Mouse (Mus musculus) liver, embryonic 11.5 days (tissue): ENCODE measurements around the gene Lyz2. TPM values are rescaled to one million over a fixed set of nuclear protein-coding genes. Genes with fewer than 3 reads are reported as not detected.
"Not testable (repeated sequence)": the region's sequence is repeated elsewhere in the genome, so short reads cannot be mapped to it uniquely, and the experiment has no call there.

Source experiments
- ATAC-seq: fragments of 200-750 bp; cut with Nextera tagmentation; replicated peaks from 2 replicates; pipeline ENCODE4 v1.8.0; 2017; ENCODE audit warnings: moderate number of reproducible peaks, mild to moderate bottlenecking, moderate TSS enrichment, moderate library complexity; ENCODE audit not compliant: low FRiP score
- DNase-seq: peaks from one replicate; pipeline ENCODE4 v3.0.0-alpha.2; 2017; ENCODE audit warnings: low spot score
- H3K27ac ChIP-seq: fragments of 300-500 bp; sonication (generic); 2 replicates; pipeline ENCODE4 v1.5.1; 2014; ENCODE audit warnings: mild to moderate bottlenecking, low read depth, low read length, control low read depth
- H3K27me3 ChIP-seq: fragments of 300-500 bp; sonication (generic); replicated peaks from 2 replicates; pipeline ENCODE4 v1.6.1; 2014; ENCODE audit warnings: low read length, mixed read lengths; ENCODE audit not compliant: control insufficient read depth, insufficient read depth
- H3K36me3 ChIP-seq: fragments of 300-500 bp; sonication (generic); 2 replicates; pipeline ENCODE4 v1.6.1; 2014; ENCODE audit warnings: mild to moderate bottlenecking, low read length, moderate library complexity, mixed read lengths; ENCODE audit not compliant: control insufficient read depth, insufficient read depth
- H3K4me1 ChIP-seq: fragments of 300-500 bp; sonication (generic); replicated peaks from 2 replicates; pipeline ENCODE4 v1.6.1; 2014; ENCODE audit warnings: low read length, mixed read lengths; ENCODE audit not compliant: control insufficient read depth, insufficient read depth
- H3K4me2 ChIP-seq: fragments of 300-500 bp; sonication (generic); 2 replicates; pipeline ENCODE4 v1.6.1; 2014; ENCODE audit warnings: mild to moderate bottlenecking, control low read depth, moderate library complexity
- H3K4me3 ChIP-seq: fragments of 300-500 bp; sonication (generic); 2 replicates; pipeline ENCODE4 v1.5.1; 2014; ENCODE audit warnings: low read depth, low read length, control low read depth
- H3K9ac ChIP-seq: fragments of 300-500 bp; sonication (generic); 2 replicates; pipeline ENCODE4 v1.6.1; 2014; ENCODE audit warnings: low read depth, low read length, control low read depth
- H3K9me3 ChIP-seq: fragments of 300-500 bp; sonication (generic); 2 replicates; pipeline ENCODE4 v1.6.1; 2016; ENCODE audit warnings: low read length, inconsistent platforms, mixed read lengths; ENCODE audit not compliant: control insufficient read depth
- WGBS: fragments of 180-500 bp; shearing (Covaris S2); extraction: QIAGEN DNeasy Blood & Tissue Kit; methylation state at CpG from one replicate; pipeline ENCODE4 v1.1.7; 2014; 5-methylcytosine and 5-hydroxymethylcytosine counted together
- polyA plus RNA-seq: library from polyadenylated mRNA; unstranded; fragments of >200 nt; fragmentation: Nextera tagmentation; extraction: Ambion mirVana; gene quantifications from 2 replicates; pipeline ENCODE4 v1.2.1, GENCODE M21; 2014

Gene Lyz2
- polyA plus RNA-seq, 1 experiment from 2014 or later = 86.2 TPM

GRCm38 (mm10) chr10:117301688-117302087 lies 19.6 kb upstream of the Lyz2 start:
- Histone ChIP-seq H3K36me3 (no peaks in the 10 kb centered on the region), H3K4me1 (no peaks in the 10 kb centered on the region), H3K9ac (no peak overlapping the region), H3K9me3 (no peaks in the 10 kb centered on the region), H3K27me3 (no peaks in the 10 kb centered on the region), H3K4me3 (no peak overlapping the region), H3K27ac (no peak overlapping the region), H3K4me2 (no peak overlapping the region)
- no peak for DNase-seq
- WGBS = 71% methylated on average over 1 of the region's 1 CpGs
- no peak for ATAC-seq

- Histone ChIP-seq H3K36me3 (no peaks in the 10 kb centered on the region), H3K4me2 (no peak overlapping the region), H3K4me1 (no peaks in the 10 kb centered on the region), H3K9me3 (no peaks in the 10 kb centered on the region), H3K27ac (no peak overlapping the region), H3K4me3 (no peak overlapping the region), H3K27me3 (no peaks in the 10 kb centered on the region), H3K9ac (no peak overlapping the region)
- 48% methylated on average over 5 of the region's 5 CpGs for WGBS
- ATAC-seq (no peak; the same call in 1 of the 2 replicates), DNase-seq (no peak)
Observed at GRCm38 (mm10) chr10:117299901-117300520, 17.9 kb upstream of the Lyz2 start.

GRCm38 (mm10) chr10:117299106-117299505 lies 17.0 kb upstream of the Lyz2 start:
- H3K27me3 ChIP-seq = no peaks in the 10 kb centered on the region

GRCm38 (mm10) chr10:117298336-117298735 lies 16.2 kb upstream of the Lyz2 start:
- Histone ChIP-seq H3K9me3 (no peaks in the 10 kb centered on the region), H3K4me2 (no peak overlapping the region), H3K4me3 (no peak overlapping the region), H3K4me1 (no peaks in the 10 kb centered on the region), H3K36me3 (no peaks in the 10 kb centered on the region), H3K27ac (no peak overlapping the region), H3K9ac (no peak overlapping the region), H3K27me3 (no peaks in the 10 kb centered on the region)
- DNase-seq = no peak
- WGBS = 81% methylated on average over 6 of the region's 6 CpGs
- no peak for ATAC-seq

More at GRCm38 (mm10) chr10:117299106-117299505, 17.0 kb upstream of the Lyz2 start:
- ATAC-seq = no peak
- no peaks in the 10 kb centered on the region for H3K4me1 ChIP-seq
- no peak overlapping the region for H3K4me2 ChIP-seq
- DNase-seq = no peak
- H3K36me3 ChIP-seq = no peaks in the 10 kb centered on the region
- H3K9me3 ChIP-seq = no peaks in the 10 kb centered on the region
- no peak overlapping the region for H3K27ac ChIP-seq
- H3K4me3 ChIP-seq = no peak overlapping the region
- no peak overlapping the region for H3K9ac ChIP-seq
- WGBS = 85% methylated on average over 4 of the region's 4 CpGs

- whole genome bisulfite sequencing = 68% methylated on average over 5 of the region's 5 CpGs
- no peaks in the 10 kb centered on the region for H3K36me3 ChIP-seq
- no peak within 1 kb of the TSS for H3K4me3 ChIP-seq
- DNase-seq = no peak
- no peaks in the 10 kb centered on the region for H3K4me1 ChIP-seq
- no peaks in the 10 kb centered on the region for H3K27me3 ChIP-seq
- H3K4me2 ChIP-seq = no peak within 1 kb of the TSS
- no peak within 1 kb of the TSS for H3K9ac ChIP-seq
- H3K27ac ChIP-seq = no peak within 1 kb of the TSS
- H3K9me3 ChIP-seq = no peaks in the 10 kb centered on the region
- ATAC-seq = no peak
Observed at GRCm38 (mm10) chr10:117292671-117293070, 10.6 kb upstream of the Lyz2 start, which contains the start of gene Lyz1. TSS of gene Lyz1 (minus strand) at chr10:117292868.

GRCm38 (mm10) chr10:117290936-117291335 lies 8.8 kb upstream of the Lyz2 start:
- DNase-seq, H3K27me3 ChIP-seq, ATAC-seq, H3K36me3 ChIP-seq, H3K9ac ChIP-seq, H3K4me3 ChIP-seq, H3K4me1 ChIP-seq, H3K27ac ChIP-seq, H3K9me3 ChIP-seq, H3K4me2 ChIP-seq: not testable (repeated sequence)
- 86% methylated on average over 6 of the region's 6 CpGs for WGBS

GRCm38 (mm10) chr10:117290046-117290870 lies 8.1 kb upstream of the Lyz2 start:
- WGBS = 50% methylated on average over 6 of the region's 6 CpGs
- Histone ChIP-seq H3K4me2 (no peak overlapping the region), H3K27ac (no peak overlapping the region), H3K4me1 (no peaks in the 10 kb centered on the region), H3K9me3 (no peaks in the 10 kb centered on the region), H3K27me3 (no peaks in the 10 kb centered on the region), H3K4me3 (no peak overlapping the region), H3K9ac (no peak overlapping the region), H3K36me3 (no peaks in the 10 kb centered on the region)
- ATAC-seq (no peak), DNase-seq (no peak)

- not testable (repeated sequence) for H3K4me2 ChIP-seq, ATAC-seq, H3K9ac ChIP-seq, H3K27me3 ChIP-seq, H3K36me3 ChIP-seq, H3K4me3 ChIP-seq, DNase-seq, H3K27ac ChIP-seq, H3K4me1 ChIP-seq, H3K9me3 ChIP-seq
- WGBS = 81% methylated on average over 5 of the region's 5 CpGs
Observed at GRCm38 (mm10) chr10:117289034-117289505, 6.9 kb upstream of the Lyz2 start.
